Mouse (Mus musculus) brain, adult 2 months (tissue): ENCODE measurements at regions not wholly inside any gene's neighbourhood (a gene's known extent, or its start where the extent isn't known, plus 50 kb on each side); places are given as distances from the start of the nearest gene placed in this dataset.

Source experiments
- DNase-seq: peaks from one replicate; pipeline ENCODE4 v3.0.0; 2011; ENCODE audit warnings: low read depth, low spot score

- peak; percentile 17 for DNase-seq
Measured at GRCm38 (mm10) chr2:117543301-117543782, 200.5 kb upstream of the Rasgrp1 start.

GRCm38 (mm10) chr2:117548273-117548672 is 205.5 kb upstream of the Rasgrp1 start:
- DNase-seq: no peak

GRCm38 (mm10) chr2:117556301-117556700 is 213.5 kb upstream of the Rasgrp1 start:
- no peak for DNase-seq

- DNase-seq: peak; percentile 3
Measured at GRCm38 (mm10) chr2:117570987-117571386, 228.2 kb upstream of the Rasgrp1 start.

- no peak for DNase-seq
Measured at GRCm38 (mm10) chr2:117587381-117587780, 244.6 kb upstream of the Rasgrp1 start.

- no peak for DNase-seq
Measured at GRCm38 (mm10) chr2:117595028-117595427, 252.2 kb upstream of the Rasgrp1 start.

GRCm38 (mm10) chr2:117597573-117597972 is 254.8 kb upstream of the Rasgrp1 start:
- no peak for DNase-seq

GRCm38 (mm10) chr2:117614772-117615171 is 272.0 kb upstream of the Rasgrp1 start:
- DNase-seq: no peak

- DNase-seq: no peak
Measured at GRCm38 (mm10) chr2:117618063-117618462, 275.3 kb upstream of the Rasgrp1 start.

GRCm38 (mm10) chr2:117623955-117624354 is 281.2 kb upstream of the Rasgrp1 start:
- peak; percentile 25 for DNase-seq

- DNase-seq: no peak
Measured at GRCm38 (mm10) chr2:117634906-117635305, 292.1 kb upstream of the Rasgrp1 start.

GRCm38 (mm10) chr2:117637397-117637796 is 294.6 kb upstream of the Rasgrp1 start:
- no peak for DNase-seq

- no peak for DNase-seq
Measured at GRCm38 (mm10) chr2:117652101-117652500, 309.3 kb upstream of the Rasgrp1 start.

- DNase-seq: no peak
Measured at GRCm38 (mm10) chr2:117652647-117653046, 309.8 kb upstream of the Rasgrp1 start.

GRCm38 (mm10) chr2:117656546-117657175 is 313.9 kb upstream of the Rasgrp1 start:
- DNase-seq: no peak

GRCm38 (mm10) chr2:117660217-117660924 is 317.6 kb upstream of the Rasgrp1 start:
- DNase-seq: no peak

GRCm38 (mm10) chr2:117662653-117663052 is 319.9 kb upstream of the Rasgrp1 start:
- no peak for DNase-seq

- DNase-seq: no peak
Measured at GRCm38 (mm10) chr2:117666528-117666927, 323.7 kb upstream of the Rasgrp1 start.

GRCm38 (mm10) chr2:117668137-117668536 is 325.3 kb upstream of the Rasgrp1 start:
- DNase-seq: no peak

GRCm38 (mm10) chr2:117674877-117675276 is 332.1 kb upstream of the Rasgrp1 start:
- no peak for DNase-seq

- no peak for DNase-seq
Measured at GRCm38 (mm10) chr2:117678650-117679049, 335.8 kb upstream of the Rasgrp1 start.

GRCm38 (mm10) chr2:117685836-117686453 is 343.1 kb upstream of the Rasgrp1 start:
- DNase-seq: peak; percentile 84

- DNase-seq: no peak
Measured at GRCm38 (mm10) chr2:117693537-117693936, 350.7 kb upstream of the Rasgrp1 start.
